Mouse (Mus musculus) spleen, postnatal 10 days (tissue): ENCODE data around the gene Slc3a2.
"Not testable (repeated sequence)": the region's sequence is repeated elsewhere in the genome, so short reads cannot be mapped to it uniquely, and the experiment has no call there.

ENCODE experiments used
- DNase-seq, 2 experiments: peaks; one replicate each; pipeline ENCODE4 v3.0.0; 2021 to 2022; ENCODE audit warnings: low spot score in 2 of 2

The Slc3a2 gene

DNA sequence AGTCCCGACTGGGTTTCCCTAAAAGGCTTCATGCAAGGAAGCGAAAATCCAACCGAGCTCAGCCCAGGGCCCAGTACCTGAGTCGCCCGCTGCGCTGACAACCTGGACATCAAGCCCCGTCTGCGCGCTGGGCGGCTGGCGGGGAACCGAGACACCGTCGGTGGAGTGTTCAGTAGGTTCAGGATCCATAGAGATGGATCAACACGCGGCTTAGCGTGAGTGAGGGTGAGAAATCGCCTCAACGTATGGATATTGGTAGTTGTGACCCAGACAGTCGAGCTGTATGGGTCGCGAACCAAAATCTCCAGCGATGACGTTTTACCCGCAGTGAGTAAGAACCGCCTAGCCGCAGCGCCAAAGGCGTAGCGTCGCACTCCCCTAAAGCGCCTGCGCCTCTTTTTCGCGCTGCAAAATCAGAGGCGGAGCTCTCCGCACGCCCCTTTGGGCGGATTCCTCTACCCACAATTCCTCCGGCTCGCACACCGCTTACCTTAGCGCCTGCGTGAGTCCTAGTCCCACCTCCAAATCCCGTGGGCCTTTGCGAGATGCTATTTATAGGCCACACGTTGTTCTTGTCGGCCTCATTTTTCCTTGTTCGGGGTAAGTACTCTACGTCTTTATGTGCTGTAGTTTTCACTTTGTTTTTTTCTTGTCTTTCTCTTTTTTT is at the start of gene Slc3a2:
Gene Slc3a2, minus strand, starts transcription at position 463 of the 667 bp plus-strand sequence.
- peak; percentile 88 to 96 for DNase-seq

DNA sequence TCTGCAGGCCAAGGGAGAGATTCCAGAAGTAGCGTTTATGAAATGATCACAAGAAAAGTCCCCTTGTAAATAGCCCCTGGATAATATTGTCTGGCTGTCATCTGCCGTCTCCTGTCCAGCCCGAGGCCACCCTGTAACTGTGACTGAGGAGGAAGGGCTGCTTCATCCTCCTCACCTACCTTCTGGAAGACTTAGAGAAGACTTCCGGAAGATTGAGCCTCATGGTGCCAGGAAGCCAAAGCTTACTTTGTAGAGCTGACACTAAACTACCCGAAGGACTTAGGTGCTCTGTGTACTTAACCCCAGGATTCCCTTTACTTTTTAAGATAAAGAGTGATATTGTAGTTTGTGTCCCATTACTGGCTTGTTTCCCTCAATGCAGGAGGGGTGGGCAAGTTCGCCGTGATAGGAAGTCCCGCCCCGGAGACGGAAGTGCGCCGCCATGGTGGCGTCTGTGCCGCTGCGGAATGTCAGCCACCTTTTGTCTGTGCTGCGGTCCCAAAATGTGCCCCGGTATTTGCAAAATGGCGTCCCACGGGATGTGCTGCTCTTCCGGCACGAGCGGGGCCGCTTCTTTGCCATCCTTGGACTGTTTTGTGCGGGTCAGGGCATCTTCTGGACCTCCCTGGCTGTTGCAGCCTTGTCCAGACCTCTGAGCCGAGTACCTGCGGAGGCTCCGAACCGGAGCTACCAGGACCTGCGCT is 47.5 kb upstream of the Slc3a2 start, which contains the start of gene Tmem223:
Gene Tmem223, plus strand, starts transcription at position 430 of the 704 bp plus-strand sequence.
- DNase-seq, result peak; percentile 64 to 87

DNA sequence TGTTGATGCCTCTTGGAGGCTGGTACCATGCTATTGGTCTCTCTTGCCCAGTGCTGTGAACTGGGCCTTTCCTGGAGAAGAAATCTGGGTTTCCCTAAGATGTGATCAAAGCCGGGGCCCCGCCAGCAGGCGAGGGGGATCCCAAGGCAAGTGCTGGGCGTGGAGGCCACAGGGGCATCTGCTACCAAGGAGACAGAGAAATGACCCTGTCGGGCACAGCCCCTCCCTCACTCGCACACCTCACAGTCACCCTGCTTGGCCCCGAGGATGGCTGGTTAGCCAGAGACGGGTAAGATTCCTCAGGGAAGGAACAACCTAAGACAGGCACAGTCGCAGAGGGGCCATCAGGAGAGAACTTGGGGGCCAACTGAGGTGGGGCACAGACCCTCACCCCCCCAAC is 42.4 kb upstream of the Slc3a2 start:
- no peak for DNase-seq

GRCm38 (mm10) chr19:8763276-8763675 is 40.1 kb upstream of the Slc3a2 start:
- DNase-seq, result no peak

DNA sequence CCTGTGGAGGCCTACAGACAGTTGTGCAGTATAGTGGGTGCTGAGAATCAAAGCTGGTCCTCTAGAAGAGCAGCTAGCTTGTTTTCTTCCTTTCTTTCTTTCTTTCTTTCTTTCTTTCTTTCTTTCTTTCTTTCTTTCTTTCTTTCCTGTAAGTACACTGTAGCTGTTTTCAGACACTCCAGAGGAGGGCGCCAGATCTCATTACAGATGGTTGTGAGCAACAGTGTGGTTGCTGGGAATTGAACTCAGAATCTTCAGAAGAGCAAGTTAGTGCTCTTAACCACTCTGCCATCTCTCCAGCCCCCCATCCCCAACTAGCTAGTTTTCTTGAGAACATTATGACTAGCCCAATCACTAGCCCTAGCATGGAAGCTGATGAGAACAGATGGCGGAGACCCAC is 37.6 kb upstream of the Slc3a2 start:
- peak in 1 of 2 experiments; percentile 50 for DNase-seq

GRCm38 (mm10) chr19:8758899-8759298 is 35.7 kb upstream of the Slc3a2 start:
- no peak for DNase-seq

DNA sequence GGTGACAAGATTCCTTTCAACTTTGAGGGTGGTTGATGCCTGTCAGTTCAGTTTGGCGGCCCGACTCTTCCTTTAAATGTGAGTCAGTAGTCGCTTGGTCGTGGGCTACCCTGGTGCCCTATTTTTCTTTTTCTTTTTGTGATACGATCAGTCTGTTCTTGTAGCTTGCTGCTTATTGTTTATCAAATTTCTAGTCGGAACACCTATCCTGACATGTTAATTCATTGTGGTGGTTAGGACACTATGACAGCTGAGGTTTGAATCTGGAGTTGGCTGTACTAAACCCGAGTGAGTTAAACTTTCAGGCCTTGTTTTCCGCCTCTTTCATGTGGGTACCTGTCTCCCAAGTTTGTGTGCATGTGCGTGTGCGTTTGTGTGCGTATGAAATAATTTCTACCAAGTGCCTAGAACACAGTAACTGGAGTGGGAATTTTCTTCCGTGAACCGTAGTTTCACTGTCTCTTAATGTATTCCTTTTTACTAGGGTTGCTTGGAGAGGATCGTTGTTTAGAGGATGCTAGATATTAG is 34.4 kb upstream of the Slc3a2 start:
- no peak for DNase-seq

GRCm38 (mm10) chr19:8756635-8757387 is 33.6 kb upstream of the Slc3a2 start, which contains the start of gene Nxf1:
Gene Nxf1, plus strand, starts transcription at chr19:8757073.
- DNase-seq, result peak; percentile 93 to 97

- DNase-seq, result no peak
Measured at GRCm38 (mm10) chr19:8755652-8756051, 32.5 kb upstream of the Slc3a2 start.

GRCm38 (mm10) chr19:8747368-8747767 is 24.2 kb upstream of the Slc3a2 start:
- DNase-seq, result no peak

GRCm38 (mm10) chr19:8745382-8745781 is 22.2 kb upstream of the Slc3a2 start:
- DNase-seq, result no peak

DNA sequence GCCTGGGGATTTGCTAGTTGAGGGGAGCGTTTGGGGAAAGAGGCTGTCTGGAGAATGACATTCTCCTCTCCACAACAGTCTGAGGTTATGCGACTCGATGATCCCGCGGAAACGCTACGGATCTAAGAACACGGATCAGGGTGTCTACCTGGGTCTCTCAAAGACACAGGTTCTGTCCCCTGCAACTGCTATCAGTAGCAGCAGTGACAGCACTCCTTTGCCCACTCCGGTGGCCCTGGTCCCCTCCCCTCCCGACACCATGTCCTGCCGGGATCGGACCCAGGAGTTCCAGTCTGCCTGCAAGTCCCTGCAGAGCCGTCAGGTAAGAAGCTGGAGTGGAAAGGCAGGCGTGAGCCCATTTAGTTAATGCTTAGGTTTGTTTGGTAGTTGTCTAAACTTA is 19.0 kb upstream of the Slc3a2 start:
- DNase-seq, result peak; percentile 42 to 47

GRCm38 (mm10) chr19:8741243-8741869 is 18.2 kb upstream of the Slc3a2 start, which contains the start of gene Stx5a:
Gene Stx5a, plus strand, starts transcription at chr19:8741413.
- DNase-seq, result peak; percentile 96

- no peak for DNase-seq
Measured at GRCm38 (mm10) chr19:8740603-8741002, 17.4 kb upstream of the Slc3a2 start, which contains the start of gene 1700092M07Rik. Gene 1700092M07Rik, plus strand, starts transcription at chr19:8740718.

DNA sequence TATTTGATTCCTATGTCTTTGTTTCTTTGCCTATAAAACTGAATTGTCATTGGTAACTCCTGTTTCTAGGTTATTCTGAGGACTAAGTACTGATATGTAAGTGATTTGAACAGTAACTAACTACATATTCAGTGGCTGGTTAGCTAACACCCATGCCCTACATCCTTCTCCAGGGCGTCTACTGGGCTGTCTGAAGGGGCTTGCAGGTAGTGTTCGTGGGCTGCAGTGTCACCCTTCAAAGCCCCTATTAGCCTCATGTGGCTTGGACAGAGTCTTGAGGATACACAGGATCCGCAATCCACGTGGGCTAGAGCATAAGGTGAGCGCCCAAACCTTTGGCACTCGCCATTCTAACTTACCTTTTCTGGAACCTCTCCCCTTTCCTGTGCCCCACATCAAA is 16.5 kb upstream of the Slc3a2 start:
- no peak for DNase-seq

GRCm38 (mm10) chr19:8738911-8739310 is 15.7 kb upstream of the Slc3a2 start:
- no peak for DNase-seq

DNA sequence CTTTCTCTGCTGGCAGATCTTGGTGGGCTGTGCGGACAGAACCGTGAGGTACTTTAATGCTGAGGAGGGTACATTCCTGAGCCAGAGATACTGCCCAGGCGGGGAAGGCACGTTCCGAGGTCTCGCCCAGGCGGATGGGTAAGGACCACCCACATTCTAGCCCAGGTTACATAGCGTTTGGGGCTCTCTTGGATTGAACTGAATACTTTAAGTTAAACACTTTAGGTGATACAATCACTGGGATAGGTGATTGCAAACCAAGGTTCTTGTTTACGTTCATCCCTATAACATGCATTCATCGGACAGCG is 12.9 kb upstream of the Slc3a2 start:
- DNase-seq, result no peak

- peak; percentile 86 to 94 for DNase-seq
Measured at GRCm38 (mm10) chr19:8735389-8736159, 12.4 kb upstream of the Slc3a2 start, which contains the start of gene Wdr74. Gene Wdr74, plus strand, starts transcription at chr19:8735827.

GRCm38 (mm10) chr19:8734334-8734733 is 11.2 kb upstream of the Slc3a2 start:
- DNase-seq, result no peak

- DNase-seq, result not testable (repeated sequence)
Measured at GRCm38 (mm10) chr19:8728335-8729099, 5.3 kb upstream of the Slc3a2 start.
